ENCODE assay signal across 7 mouse cellular contexts in the genomic region with DNA sequence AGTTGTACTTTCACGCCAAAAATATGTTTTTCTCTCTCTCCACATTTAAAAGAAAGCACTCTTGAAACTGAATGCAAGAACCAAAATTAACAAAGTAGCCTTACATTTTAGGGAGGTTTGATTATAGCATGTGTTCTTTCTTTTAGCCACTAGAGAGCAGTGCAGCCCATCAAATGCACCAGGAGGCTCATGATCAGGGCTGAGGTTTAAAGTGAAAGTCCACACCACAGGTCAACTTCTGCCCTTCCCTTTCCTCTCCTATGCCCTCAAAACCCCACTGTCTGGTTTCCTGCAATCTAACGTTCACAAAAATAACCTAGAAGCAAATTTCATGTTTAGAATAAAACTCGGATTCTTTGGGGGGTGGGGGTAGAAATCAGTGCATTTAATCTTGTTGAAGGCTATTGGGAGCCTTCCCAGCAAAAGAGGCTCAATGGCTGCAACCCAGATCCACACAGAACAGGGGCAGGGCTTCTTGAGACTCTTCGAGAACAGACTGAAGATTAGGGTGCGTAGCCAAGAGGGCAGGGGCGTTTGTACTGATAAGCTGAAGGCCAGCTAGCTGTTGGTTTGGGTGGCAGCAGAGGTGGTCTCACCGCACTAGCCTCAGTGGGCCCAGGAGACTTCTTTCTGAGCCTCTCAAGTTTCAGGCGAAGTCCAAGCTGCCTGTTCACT. TPM values are rescaled to one million over a fixed set of nuclear protein-coding genes. Genes with fewer than 3 reads are reported as not detected.
DNase-seq lines count a peak whose midpoint lies in the region; ATAC-seq and TF ChIP-seq lines count a peak whose summit lies in the region.

No protein-coding gene starts in this region.

- DNase-seq in CH12.LX (ENCODE audit: extremely low read depth), result peak; percentile 79
- peak; percentile 3 for DNase-seq in Patski (ENCODE audit: low read depth, low spot score)
- DNase-seq in kidney, adult 9 months, result peak; percentile 71
- DNase-seq in liver, postnatal 0 days, result peak; percentile 28

- TF ChIP-seq RAD21 in CH12.LX (IDR thresholded peaks at IDR 0.05; ENCODE audit: low read depth, low read length), result peak; percentile 100

- CTCF ChIA-PET in Patski (lab: Charles Lee), result no interaction called here

- H3K4me3 ChIP-seq in CH12.LX (replicated peaks in 1 of 3; ENCODE audit: low read depth in 2 of 3, low read length in 2 of 3, poor library complexity in 1 of 3), result peak overlapping the region in 1 of 3 experiments; percentile 33
- H3K4me3 ChIP-seq in heart, embryonic 11.5 days (ENCODE audit: low read depth, low read length), result no peak overlapping the region
- H3K4me3 ChIP-seq in liver, postnatal 0 days (ENCODE audit: low read depth, low read length), result no peak overlapping the region
- no peak overlapping the region for H3K4me3 ChIP-seq in neural tube, embryonic 15.5 days (replicated peaks)

- H3K4me1 ChIP-seq in CH12.LX (ENCODE audit: control insufficient read depth in 1 of 2, insufficient read depth in 2 of 2), result peaks cover 3 to 6% of the 10 kb centered on the region in 2 experiments; a peak in 3 of 4 replicates
- H3K4me1 ChIP-seq in heart, embryonic 11.5 days (ENCODE audit: control insufficient read depth, insufficient read depth, low read length), result no peaks in the 10 kb centered on the region
- H3K4me1 ChIP-seq in liver, postnatal 0 days (ENCODE audit: insufficient read depth), result peaks cover 4% of the 10 kb centered on the region; the same call in 1 of the 2 replicates
- H3K4me1 ChIP-seq in neural tube, embryonic 15.5 days, result 0 out of 2 replicates have a peak, but pooled peaks cover 4% of the 10 kb centered on the region

- in situ Hi-C loops in CH12.LX (cut with MboI; ENCODE audit: low pct_ligation_motif_present, low pct_unique_long_range_greater_than_20kb, low sequenced_read_pairs) (no loop called here), Patski (cut with MboI; ENCODE audit: low pct_unique_long_range_greater_than_20kb) (loop anchor here (5.0 to 25.0 kb wide), 2 partner anchors 1577 to 1852 kb away; no protein-coding TSS in a partner anchor)

- peak; percentile 92 for ATAC-seq in Patski
- peak; percentile 100 for ATAC-seq in common myeloid progenitor, adult 5-6 weeks (replicated peaks; ENCODE audit: low read depth, poor library complexity, severe bottlenecking)
- ATAC-seq in heart, embryonic 11.5 days (replicated peaks; ENCODE audit: insufficient number of reproducible peaks, low FRiP score, low TSS enrichment), result no peak
- peak; percentile 60 for ATAC-seq in liver, postnatal 0 days
- ATAC-seq in neural tube, embryonic 15.5 days (ENCODE audit: low FRiP score), result peak; percentile 77; the same call in 1 of the 2 replicates

- WGBS in heart, embryonic 11.5 days (ENCODE audit: insufficient replicate concordance), result 32% methylated on average over 8 of the region's 8 CpGs
- 33% methylated on average over 8 of the region's 8 CpGs for WGBS in liver, postnatal 0 days (ENCODE audit: insufficient replicate concordance)
- WGBS in neural tube, embryonic 15.5 days, result 44% methylated on average over 8 of the region's 8 CpGs

- no peaks in the 10 kb centered on the region for H3K27me3 ChIP-seq in CH12.LX (replicated peaks)
- H3K27me3 ChIP-seq in Patski, result peaks cover 11% of the 10 kb centered on the region
- 0 out of 2 replicates have a peak, but pooled peaks cover 2% of the 10 kb centered on the region for H3K27me3 ChIP-seq in heart, embryonic 11.5 days (ENCODE audit: control insufficient read depth, insufficient read depth, low read length)
- no peaks in the 10 kb centered on the region for H3K27me3 ChIP-seq in liver, postnatal 0 days (ENCODE audit: insufficient read depth, low read length)
- H3K27me3 ChIP-seq in neural tube, embryonic 15.5 days (replicated peaks), result peaks cover 13% of the 10 kb centered on the region

- dilution Hi-C loops in CH12.LX (cut with MboI; ENCODE audit: extremely low pct_ligation_motif_present, extremely low pct_unique_long_range_greater_than_20kb, low sequenced_read_pairs), result no loop called here

- H3K27ac ChIP-seq in CH12.LX (ENCODE audit: insufficient read depth, low read depth), result no peak overlapping the region
- H3K27ac ChIP-seq in heart, embryonic 11.5 days (ENCODE audit: low read depth, low read length), result no peak overlapping the region
- H3K27ac ChIP-seq in liver, postnatal 0 days (ENCODE audit: low read depth), result no peak overlapping the region
- H3K27ac ChIP-seq in neural tube, embryonic 15.5 days (replicated peaks), result no peak overlapping the region

- no peak for TF ChIP-seq POLR2A in CH12.LX (IDR thresholded peaks at IDR 0.05; ENCODE audit: low read depth, low read length)

- no peak for TF ChIP-seq EP300 in CH12.LX (IDR thresholded peaks at IDR 0.05; ENCODE audit: low read length)
- no peak for TF ChIP-seq EP300 in liver, postnatal 0 days (IDR thresholded peaks at IDR 0.05; ENCODE audit: low read depth)

- POLR2A ChIA-PET in Patski (lab: Charles Lee), result no interaction called here

- no peaks in the 10 kb centered on the region for H3K79me2 ChIP-seq in CH12.LX (replicated peaks; ENCODE audit: control insufficient read depth, extremely low read depth, insufficient read depth, poor library complexity, severe bottlenecking)

- H3K36me3 ChIP-seq in CH12.LX (replicated peaks in 1 of 2; ENCODE audit: control insufficient read depth in 1 of 2, insufficient read depth in 1 of 2, low read length in 1 of 2), result no peaks in the 10 kb centered on the region
- no peaks in the 10 kb centered on the region for H3K36me3 ChIP-seq in heart, embryonic 11.5 days (ENCODE audit: control insufficient read depth, insufficient read depth, low read length)
- H3K36me3 ChIP-seq in liver, postnatal 0 days (replicated peaks; ENCODE audit: insufficient read depth, low read length), result no peaks in the 10 kb centered on the region
- H3K36me3 ChIP-seq in neural tube, embryonic 15.5 days, result no peaks in the 10 kb centered on the region

- peak overlapping the region; percentile 91 for H3K4me2 ChIP-seq in CH12.LX (ENCODE audit: insufficient read depth, low read depth, poor library complexity, severe bottlenecking)
- no peak overlapping the region; the same call in 1 of the 2 replicates for H3K4me2 ChIP-seq in heart, embryonic 11.5 days
- H3K4me2 ChIP-seq in liver, postnatal 0 days (ENCODE audit: low read depth, low read length), result peak overlapping the region; percentile 24; the same call in 1 of the 2 replicates
- 0 out of 2 replicates have a peak overlapping the region, but pooled peaks have one; percentile 17 for H3K4me2 ChIP-seq in neural tube, embryonic 15.5 days

- TF ChIP-seq CTCF in CH12.LX (conservative IDR thresholded peaks at IDR 0.05 in 1 of 2, IDR thresholded peaks at IDR 0.05 in 1 of 2; ENCODE audit: low read depth in 2 of 2, low read length in 2 of 2), result peak; percentile 67 to 91
- peak; percentile 88 for TF ChIP-seq CTCF in Patski (IDR thresholded peaks at IDR 0.05)
- peak; percentile 84 for TF ChIP-seq CTCF in liver, postnatal 0 days (IDR thresholded peaks at IDR 0.05; ENCODE audit: low read depth)

- H3K9ac ChIP-seq in CH12.LX (ENCODE audit: insufficient read depth, low read depth), result peak overlapping the region; percentile 9
- H3K9ac ChIP-seq in heart, embryonic 11.5 days (ENCODE audit: low read depth, low read length), result peak overlapping the region; percentile 17; the same call in 1 of the 2 replicates
- no peak overlapping the region for H3K9ac ChIP-seq in liver, postnatal 0 days (replicated peaks)
- H3K9ac ChIP-seq in neural tube, embryonic 15.5 days (replicated peaks), result no peak overlapping the region

- no peaks in the 10 kb centered on the region for H3K9me3 ChIP-seq in CH12.LX (replicated peaks; ENCODE audit: low read length)
- H3K9me3 ChIP-seq in heart, embryonic 11.5 days (replicated peaks; ENCODE audit: control insufficient read depth, low read length), result no peaks in the 10 kb centered on the region
- no peaks in the 10 kb centered on the region for H3K9me3 ChIP-seq in liver, postnatal 0 days (ENCODE audit: low read length)
- H3K9me3 ChIP-seq in neural tube, embryonic 15.5 days (replicated peaks), result no peaks in the 10 kb centered on the region

TF ChIP-seq in CH12.LX, 34 proteins besides CTCF, POLR2A, EP300 and RAD21 (continues in another document):
- TF ChIP-seq TBP (conservative IDR thresholded peaks at IDR 0.05; ENCODE audit: low read depth, low read length) (0 out of 2 replicates have a peak, but pooled peaks have one; percentile 20), USF1 (IDR thresholded peaks at IDR 0.05; ENCODE audit: low read depth, low read length) (no peak), GABPA (IDR thresholded peaks at IDR 0.05; ENCODE audit: insufficient replicate concordance, low read depth, low read length) (no peak), RCOR1 (conservative IDR thresholded peaks at IDR 0.05; ENCODE audit: low read depth, low read length) (no peak), SIN3A (IDR thresholded peaks at IDR 0.05; ENCODE audit: low read length) (no peak), IRF4 (IDR thresholded peaks at IDR 0.05; ENCODE audit: low read depth, low read length) (peak; percentile 51; the same call in 1 of the 2 replicates), MAZ (IDR thresholded peaks at IDR 0.05; ENCODE audit: low read depth, low read length) (0 out of 2 replicates have a peak, but pooled peaks have one; percentile 35), JUND (conservative IDR thresholded peaks at IDR 0.05; ENCODE audit: low read depth, low read length) (0 out of 2 replicates have a peak, but pooled peaks have one; percentile 19), SMC3 (IDR thresholded peaks at IDR 0.05; ENCODE audit: low read depth, low read length) (peak; percentile 78), POLR2AphosphoS2 (IDR thresholded peaks at IDR 0.05; ENCODE audit: low read depth, low read length) (no peak), PAX5 (IDR thresholded peaks at IDR 0.05; ENCODE audit: low read length) (no peak), USF2 (conservative IDR thresholded peaks at IDR 0.05; ENCODE audit: low read depth, low read length) (no peak), MAX (IDR thresholded peaks at IDR 0.05; ENCODE audit: low read length) (peak; percentile 75), CHD2 (IDR thresholded peaks at IDR 0.05; ENCODE audit: low read length) (no peak), MEF2A (IDR thresholded peaks at IDR 0.05; ENCODE audit: borderline replicate concordance, low read depth, low read length) (no peak), NRF1 (IDR thresholded peaks at IDR 0.05; ENCODE audit: low read depth, low read length) (no peak), ZNF384 (IDR thresholded peaks at IDR 0.05; ENCODE audit: low read depth, low read length) (no peak), MYC (IDR thresholded peaks at IDR 0.05; ENCODE audit: low read depth, low read length) (peak; percentile 80)

RNA-seq across cellular contexts. Expression of gene Zfp770, which starts 59.3 kb away (rescaled TPM):
- total RNA-seq in CH12.LX (2012; rRNA removed) (4.6 and 5.4 TPM in 2 replicates), CH12.LX (2014; rRNA removed) (9.9 and 11.0 TPM in 2 replicates)
- polyA plus RNA-seq in CH12.LX (2012; ENCODE audit: insufficient read length, low read depth) (11.2 and 12.3 TPM in 2 replicates), Patski (2021) (7.9 TPM)
- 10.2 and 14.7 TPM in 2 replicates for total RNA-seq in common myeloid progenitor, adult 5-6 weeks (2017)
- polyA plus RNA-seq in heart, embryonic 11.5 days (2014; fragmentation: Nextera tagmentation; extraction: Ambion mirVana), result 4.5 and 5.5 TPM in 2 replicates
- polyA plus RNA-seq in liver, postnatal 0 days (2015; fragmentation: Nextera tagmentation; extraction: Ambion mirVana), result 1.6 and 1.7 TPM in 2 replicates
- 5.5 TPM in 2 replicates for polyA plus RNA-seq in neural tube, embryonic 15.5 days (2015; fragmentation: Nextera tagmentation; extraction: Ambion mirVana)

Comparison
In these comparisons a context has a peak if more than half of its experiments do, and no peak if none do; other contexts are left out.
1. DNase-seq: peak in every context shown above with its lines; median percentile 79 in CH12.LX; 71 in kidney, adult 9 months; 28 in liver, postnatal 0 days; 3 in Patski.
2. H3K9ac ChIP-seq: peak in CH12.LX (single experiment) and heart, embryonic 11.5 days (single experiment); none in liver, postnatal 0 days (single experiment) and neural tube, embryonic 15.5 days (single experiment).
3. Peak in every context shown above with its lines, with median percentiles within 50 percentile points of each other: CTCF ChIP-seq.